Mouse (Mus musculus) Muller cell, postnatal 12 days (primary cell): ENCODE measurements around the gene Golgb1.
A peak's percentile ranks its signal among the peaks of the same experiment; 100 is the strongest.
"Not testable (repeated sequence)": the region's sequence is repeated elsewhere in the genome, so short reads cannot be mapped to it uniquely, and the experiment has no call there.

Source experiments
- DNase-seq: peaks from one replicate; pipeline ENCODE4 v3.0.0-alpha.2; 2015; ENCODE audit errors: inconsistent ontology term

Golgb1 gene

GRCm38 (mm10) chr16:36874583-36875275, at the start of gene Golgb1, which contains the start of gene Eaf2:
Golgb1 (plus strand) TSS chr16:36875140.
Eaf2 (minus strand) TSS chr16:36875003.
- DNase-seq: peak; percentile 98

- no peak for DNase-seq
Measured at GRCm38 (mm10) chr16:36827611-36828053, 47.3 kb upstream of the Golgb1 start.

GRCm38 (mm10) chr16:36828054-36828786, 46.7 kb upstream of the Golgb1 start, which contains the start of gene Iqcb1:
Iqcb1 (plus strand) TSS chr16:36828385.
- DNase-seq: peak; percentile 90

- no peak for DNase-seq
Measured at GRCm38 (mm10) chr16:36828820-36829219, 46.1 kb upstream of the Golgb1 start.

DNA sequence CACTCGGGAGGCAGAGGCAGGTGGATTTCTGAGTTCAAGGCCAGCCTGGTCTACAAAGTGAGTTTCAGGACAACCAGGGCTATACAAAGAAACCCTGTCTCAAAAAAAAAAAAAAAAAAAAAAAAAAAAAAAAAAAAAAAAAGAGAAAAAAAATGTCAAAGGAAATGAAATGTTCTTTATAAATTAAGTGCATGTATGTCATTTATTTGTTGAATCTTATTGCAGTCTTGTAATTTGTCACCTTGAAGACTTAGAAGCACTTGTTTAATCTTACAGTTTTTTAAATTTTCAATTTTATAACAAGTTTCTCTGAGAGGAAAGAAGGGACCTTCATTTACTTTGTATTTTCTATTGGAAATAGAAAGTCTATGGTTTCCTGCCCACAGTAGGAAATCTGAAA, 28.0 kb upstream of the Golgb1 start:
- DNase-seq: not testable (repeated sequence)

GRCm38 (mm10) chr16:36851202-36851601, 23.7 kb upstream of the Golgb1 start:
- DNase-seq: no peak

- no peak for DNase-seq
Measured at GRCm38 (mm10) chr16:36863585-36863984, 11.4 kb upstream of the Golgb1 start.

DNA sequence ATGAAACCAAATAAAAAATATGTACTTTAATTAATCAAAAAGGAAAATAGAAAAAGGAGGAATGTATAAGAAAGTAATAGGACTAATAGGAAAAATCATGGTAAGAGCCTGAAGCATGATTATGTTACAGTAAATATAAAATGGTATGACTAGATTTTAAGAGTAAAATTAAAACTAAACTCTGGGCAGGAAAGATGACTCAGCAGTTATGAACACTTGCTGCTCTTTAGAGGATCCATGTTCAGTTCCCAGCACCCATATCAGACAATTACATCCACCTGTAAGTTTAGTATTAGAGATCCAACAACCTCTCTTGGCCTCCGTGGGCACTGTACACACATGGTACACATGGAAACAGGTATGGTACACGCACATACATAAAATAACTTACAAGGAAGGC, 5.5 kb upstream of the Golgb1 start:
- DNase-seq: no peak

DNA sequence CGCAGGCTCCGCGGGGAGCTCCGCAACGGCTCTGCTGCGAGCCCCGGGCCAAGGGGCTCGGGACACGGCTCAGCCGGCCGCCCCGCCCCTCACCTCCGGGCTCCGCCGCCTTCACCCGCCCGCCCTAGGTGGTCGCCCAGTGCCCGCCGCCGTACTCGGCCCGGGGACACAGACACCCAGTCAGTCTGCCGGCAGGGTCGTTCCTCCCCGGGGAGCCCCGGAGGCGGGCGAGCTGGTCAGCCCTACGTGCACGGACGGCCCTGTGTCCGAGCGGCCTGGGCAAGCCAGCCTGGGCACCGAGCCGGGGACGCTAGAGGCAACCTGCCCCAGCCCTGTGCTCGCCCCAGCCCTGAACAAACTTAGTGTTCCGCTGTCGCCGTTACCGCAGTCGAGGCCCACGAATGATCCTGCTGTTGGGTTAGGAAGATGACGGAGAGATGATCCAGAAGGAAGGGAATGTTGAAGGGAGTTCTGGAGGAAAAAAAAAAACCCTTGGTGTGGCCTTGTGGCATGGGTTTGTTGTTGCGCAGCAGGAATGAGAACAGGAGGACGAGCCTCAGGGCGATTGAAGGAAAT, 424 bp downstream of the Golgb1 start:
- peak; percentile 67 for DNase-seq

DNA sequence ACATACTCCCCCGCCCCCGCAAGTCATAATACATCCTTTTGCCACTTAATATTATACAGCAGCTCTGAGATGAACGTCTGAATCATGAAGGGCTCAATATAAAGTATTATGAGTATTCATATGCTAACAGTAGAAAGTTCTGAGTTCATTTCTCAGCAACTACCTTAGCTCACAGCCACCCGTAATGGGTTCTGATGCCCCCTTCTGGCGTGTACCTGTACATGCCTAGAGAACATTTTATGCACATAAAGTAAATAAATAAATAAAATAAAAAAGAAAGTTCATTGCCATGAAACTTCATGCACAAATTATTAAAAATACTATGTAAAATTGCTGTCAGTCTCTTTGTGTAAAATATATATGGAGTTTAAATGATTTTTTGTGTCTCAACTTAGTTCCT, 2.4 kb downstream of the Golgb1 start:
- DNase-seq: no peak

- no peak for DNase-seq
Measured at GRCm38 (mm10) chr16:36882737-36883343, 7.9 kb downstream of the Golgb1 start.

GRCm38 (mm10) chr16:36884881-36885280, 9.9 kb downstream of the Golgb1 start:
- DNase-seq: no peak

- DNase-seq: no peak
Measured at GRCm38 (mm10) chr16:36885912-36886311, 11.0 kb downstream of the Golgb1 start.

DNA sequence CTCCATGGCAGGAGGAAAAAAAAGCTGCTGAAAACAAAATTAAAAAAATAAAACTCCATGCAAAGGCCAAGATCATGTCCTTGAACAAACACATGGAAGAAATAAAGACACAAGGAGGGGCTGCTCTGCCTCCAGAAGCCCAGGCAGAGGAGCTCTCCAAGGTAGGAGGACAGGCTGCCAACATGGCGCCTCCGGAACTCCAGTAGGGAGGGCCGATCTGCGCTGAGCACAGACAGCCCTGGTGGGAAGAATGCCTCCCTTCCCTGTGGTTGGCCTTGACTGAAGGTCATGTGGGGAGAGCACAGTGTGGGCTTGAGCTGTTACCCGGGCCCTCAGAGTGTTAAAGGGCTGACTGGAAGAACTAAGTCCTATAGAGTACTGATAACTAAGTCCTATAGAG, 12.6 kb downstream of the Golgb1 start:
- no peak for DNase-seq

GRCm38 (mm10) chr16:36890559-36890958, 15.6 kb downstream of the Golgb1 start:
- no peak for DNase-seq

GRCm38 (mm10) chr16:36891415-36891814, 16.5 kb downstream of the Golgb1 start:
- no peak for DNase-seq

DNA sequence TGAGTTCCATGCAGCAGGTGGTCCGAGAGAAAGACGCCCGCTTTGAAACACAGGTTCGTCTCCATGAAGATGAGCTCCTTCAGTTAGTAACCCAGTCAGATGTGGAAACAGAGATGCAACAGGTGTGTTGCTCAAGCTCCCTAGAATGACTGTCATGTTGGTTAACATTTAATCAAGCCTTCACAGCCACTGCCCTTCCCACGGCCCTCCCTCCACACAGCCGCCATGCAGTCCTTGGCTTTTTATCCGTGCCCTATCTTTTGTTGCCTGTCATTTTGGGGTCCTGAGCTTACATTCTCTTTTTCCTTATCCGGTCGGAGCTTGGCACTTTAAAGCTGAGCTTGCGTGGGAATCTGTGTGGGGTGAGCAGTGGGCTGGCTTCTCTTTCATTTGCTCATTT, 18.4 kb downstream of the Golgb1 start:
- no peak for DNase-seq

DNA sequence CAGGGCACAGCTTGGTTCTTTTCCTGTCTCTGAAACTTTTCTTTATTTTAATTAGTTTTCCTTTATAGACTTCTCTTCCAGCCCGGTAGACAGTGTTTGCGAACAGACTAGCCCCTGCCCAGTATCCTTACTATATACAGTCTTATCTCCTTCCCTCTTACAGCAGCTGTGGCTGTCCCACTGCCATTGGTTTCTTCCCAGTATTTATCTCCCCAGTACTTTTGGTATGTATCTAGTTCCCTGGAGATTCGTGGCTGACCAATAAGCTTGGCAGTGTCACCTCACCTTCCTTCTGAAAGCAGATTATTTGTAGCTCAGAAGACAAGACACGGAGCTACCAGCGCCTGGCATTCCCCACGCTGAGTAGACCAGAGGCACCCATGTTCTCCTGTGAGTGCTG, 21.8 kb downstream of the Golgb1 start:
- DNase-seq: no peak

GRCm38 (mm10) chr16:36903156-36903555, 28.2 kb downstream of the Golgb1 start:
- no peak for DNase-seq

DNA sequence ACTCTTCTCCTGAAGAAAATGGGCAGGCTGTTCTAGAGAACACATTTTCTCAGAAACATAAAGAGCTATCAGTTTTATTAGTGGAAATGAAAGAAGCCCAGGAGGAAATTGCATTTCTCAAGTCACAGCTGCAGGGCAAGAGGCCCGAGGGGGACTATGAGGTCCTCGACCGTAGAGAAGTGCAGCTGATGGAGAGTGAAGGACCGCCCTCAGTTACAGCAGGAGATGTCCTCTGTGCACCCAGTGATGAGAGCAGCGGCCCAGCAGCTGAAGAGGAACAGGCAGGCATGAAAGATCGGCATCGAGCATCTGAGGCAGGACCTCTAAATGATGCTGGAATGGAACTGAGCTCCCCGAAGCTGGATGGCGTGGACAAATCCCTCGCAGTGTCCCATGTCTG, 37.0 kb downstream of the Golgb1 start:
- no peak for DNase-seq

DNA sequence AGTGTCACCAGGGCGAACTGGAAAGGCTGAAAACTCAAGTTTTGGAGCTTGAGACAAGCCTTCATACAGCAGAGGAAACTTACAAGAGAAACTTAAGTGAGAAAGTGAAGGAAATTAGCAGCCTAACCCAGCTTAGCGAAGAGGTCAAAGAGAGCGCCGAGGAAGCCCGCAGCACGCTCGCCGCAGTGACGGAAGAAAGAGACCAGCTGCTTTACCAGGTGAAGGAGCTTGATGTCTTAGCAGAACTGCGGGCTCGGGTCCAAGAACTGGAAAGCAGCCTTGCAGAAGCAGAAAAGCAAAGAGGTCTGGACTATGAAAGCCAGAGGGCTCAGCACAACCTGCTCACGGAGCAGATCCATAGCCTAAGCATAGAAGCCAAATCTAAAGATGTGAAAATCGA, 37.4 kb downstream of the Golgb1 start:
- DNase-seq: no peak

DNA sequence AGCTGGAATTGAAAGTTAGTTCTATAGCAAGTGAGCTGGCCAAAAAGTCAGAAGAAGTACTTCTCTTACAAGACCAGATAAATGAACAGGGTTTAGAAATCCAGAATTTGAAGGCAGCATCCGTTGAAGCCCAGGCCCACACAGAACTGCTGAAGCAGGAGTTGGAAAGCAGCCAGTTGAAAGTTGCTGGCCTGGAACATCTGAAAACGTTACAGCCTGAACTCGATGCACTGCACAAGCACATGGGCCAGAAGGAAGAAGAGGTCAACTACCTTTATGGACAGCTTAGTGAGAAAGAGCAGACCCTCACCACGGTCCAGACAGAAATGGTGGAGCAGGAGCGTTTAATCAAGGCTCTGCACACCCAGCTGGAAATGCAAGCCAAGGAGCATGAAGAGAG, 39.3 kb downstream of the Golgb1 start:
- no peak for DNase-seq
